8 mouse cellular contexts compared by ENCODE assay signal in genomic region chr10:45473663-45474333, GRCm38 (mm10). TPM values are rescaled to one million over a fixed set of nuclear protein-coding genes. Genes with fewer than 3 reads are reported as not detected.
DNase-seq lines count a peak whose midpoint lies in the region; ATAC-seq lines count a peak whose summit lies in the region.

No protein-coding gene starts in this region.

- H3K4me1 ChIP-seq in limb, embryonic 15.5 days = peaks cover 15% of the 10 kb centered on the region; the same call in 1 of the 2 replicates

- no peak overlapping the region for H3K27ac ChIP-seq in limb, embryonic 15.5 days

- 1% methylated on average over 21 of the region's 21 CpGs for WGBS in limb, embryonic 15.5 days

- H3K4me2 ChIP-seq in limb, embryonic 15.5 days = peak overlapping the region; percentile 41

- H3K9ac ChIP-seq in limb, embryonic 15.5 days = no peak overlapping the region

- peak overlapping the region; percentile 31 for H3K4me3 ChIP-seq in limb, embryonic 15.5 days

- no peaks in the 10 kb centered on the region for H3K9me3 ChIP-seq in limb, embryonic 15.5 days

- peak; percentile 51 to 55 for DNase-seq in cerebellum, postnatal 10 days
- no peak for DNase-seq in cerebellum, adult 18-20 months
- DNase-seq in thymus, postnatal 4 days = peak; percentile 30
- no peak for DNase-seq in thymus, postnatal 0 days (ENCODE audit: low spot score)
- peak; percentile 33 for DNase-seq in right cerebral cortex, postnatal 4 days
- no peak for DNase-seq in urinary bladder, adult 2 months (ENCODE audit: low spot score)

- no peaks in the 10 kb centered on the region for H3K36me3 ChIP-seq in limb, embryonic 15.5 days

- peaks cover 21% of the 10 kb centered on the region for H3K27me3 ChIP-seq in limb, embryonic 15.5 days

- ATAC-seq in limb, embryonic 15.5 days (ENCODE audit: insufficient number of reproducible peaks, low FRiP score, low TSS enrichment, low read depth) = no peak
- no peak for ATAC-seq in activated CD4-positive, CD25-positive, alpha-beta regulatory T cell, adult 4 months

RNA-seq across cellular contexts. Expression of gene Lin28b, which starts 12.4 kb away (rescaled TPM):
- 2.8 and 3.1 TPM in 2 replicates for polyA plus RNA-seq in thymus, postnatal 0 days (2015; fragmentation: Nextera tagmentation; extraction: Ambion mirVana)
- 0.58 and 0.61 TPM in 2 replicates for polyA plus RNA-seq in limb, embryonic 15.5 days (2015; fragmentation: Nextera tagmentation; extraction: Ambion mirVana)
- polyA plus RNA-seq in urinary bladder, adult 2 months (2012; rRNA removed) = 0.04 and 0.11 TPM in 2 replicates
- polyA plus RNA-seq in activated CD4-positive, CD25-positive, alpha-beta regulatory T cell, adult 4 months (2017; shearing (Covaris generic)) = under 1 TPM in 1 of 2 experiments, not detected in 1; 0.10 TPM

Comparison
In these comparisons a context has a peak if more than half of its experiments do, and no peak if none do; other contexts are left out.
1. DNase-seq: peak in cerebellum, postnatal 10 days (2 of 2), thymus, postnatal 4 days (single experiment) and right cerebral cortex, postnatal 4 days (single experiment); none in cerebellum, adult 18-20 months (0 of 2), thymus, postnatal 0 days (single experiment) and urinary bladder, adult 2 months (single experiment).